Mouse (Mus musculus): ENCODE data around the gene Unc50.

GRCm38 (mm10) chr1:37408678-37409077 lies 21.3 kb upstream of the Unc50 start:
- TF ChIP-seq CTCF (IDR thresholded peaks at IDR 0.05; ENCODE audit: low read depth): no peak
- no peak for TF ChIP-seq EP300 (IDR thresholded peaks at IDR 0.05; ENCODE audit: low read depth)

Measured in heart, postnatal 0 days (tissue).